Mouse (Mus musculus) kidney, postnatal 0 days (tissue): ENCODE measurements around the gene Fer. TPM values are rescaled to one million over a fixed set of nuclear protein-coding genes. Genes with fewer than 3 reads are reported as not detected.

ENCODE experiments used
- ATAC-seq: fragments of 200-750 bp; cut with Nextera tagmentation; replicated peaks from 2 replicates; pipeline ENCODE4 v1.8.0; 2017; ENCODE audit warnings: low read depth, moderate number of reproducible peaks, moderate TSS enrichment, moderate library complexity; ENCODE audit not compliant: low FRiP score
- DNase-seq: peaks from one replicate; pipeline ENCODE4 v3.0.0-alpha.2; 2016; ENCODE audit warnings: low spot score
- H3K27ac ChIP-seq: fragments of 300-500 bp; sonication (generic); 2 replicates; pipeline ENCODE4 v1.5.1; 2014; ENCODE audit warnings: mild to moderate bottlenecking
- H3K27me3 ChIP-seq: fragments of 300-500 bp; sonication (generic); 2 replicates; pipeline ENCODE4 v1.6.1; 2014; ENCODE audit warnings: low read length, mixed read lengths; ENCODE audit not compliant: insufficient read depth
- H3K36me3 ChIP-seq: fragments of 300-500 bp; sonication (generic); 2 replicates; pipeline ENCODE4 v1.6.1; 2014; ENCODE audit warnings: low read length, mixed read lengths; ENCODE audit not compliant: insufficient read depth
- H3K4me1 ChIP-seq: fragments of 300-500 bp; sonication (generic); replicated peaks from 2 replicates; pipeline ENCODE4 v1.6.1; 2014; ENCODE audit warnings: antibody characterized with exemption, low read length, mixed read lengths; ENCODE audit not compliant: insufficient read depth
- H3K4me2 ChIP-seq: fragments of 300-500 bp; sonication (generic); 2 replicates; pipeline ENCODE4 v1.6.1; 2014; ENCODE audit warnings: mild to moderate bottlenecking, low read length, moderate library complexity, mixed read lengths
- H3K4me3 ChIP-seq: fragments of 300-500 bp; sonication (generic); replicated peaks from 2 replicates; pipeline ENCODE4 v1.5.1; 2014; ENCODE audit warnings: low read depth, low read length
- H3K9ac ChIP-seq: fragments of 300-500 bp; sonication (generic); 2 replicates; pipeline ENCODE4 v1.6.1; 2014; ENCODE audit warnings: low read depth, low read length
- H3K9me3 ChIP-seq: fragments of 300-500 bp; sonication (generic); replicated peaks from 2 replicates; pipeline ENCODE4 v1.6.1; 2016; ENCODE audit warnings: low read length, inconsistent platforms, mixed read lengths
- CTCF ChIP-seq: IDR thresholded peaks from 2 replicates; pipeline ENCODE4 v1.5.1; 2016; ENCODE audit warnings: antibody characterized with exemption, low read depth, mild to moderate bottlenecking, moderate library complexity
- WGBS: fragments of 180-500 bp; shearing (Covaris S2); extraction: QIAGEN DNeasy Blood & Tissue Kit; methylation state at CpG from one replicate; pipeline ENCODE4 v1.1.7; 2014; 5-methylcytosine and 5-hydroxymethylcytosine counted together
- polyA plus RNA-seq: library from polyadenylated mRNA; unstranded; fragments of >200 nt; fragmentation: Nextera tagmentation; extraction: Ambion mirVana; gene quantifications from 2 replicates; pipeline ENCODE4 v1.2.1, GENCODE M21; 2015

Gene Fer
- polyA plus RNA-seq, 1 experiment from 2014 or later = 24.1 TPM

- Histone ChIP-seq H3K4me2 (no peak overlapping the region), H3K9me3 (no peaks in the 10 kb centered on the region), H3K4me3 (no peak overlapping the region), H3K27me3 (no peaks in the 10 kb centered on the region), H3K4me1 (no peaks in the 10 kb centered on the region), H3K27ac (no peak overlapping the region), H3K36me3 (no peaks in the 10 kb centered on the region), H3K9ac (no peak overlapping the region)
- 64% methylated on average over 5 of the region's 5 CpGs for WGBS
- no peak for TF ChIP-seq CTCF
- no peak for ATAC-seq
- no peak for DNase-seq
Observed at GRCm38 (mm10) chr17:64119697-64120288, 256.9 kb downstream of the Fer start.

GRCm38 (mm10) chr17:64122556-64122955, 259.7 kb downstream of the Fer start:
- WGBS = 90% methylated on average over 11 of the region's 11 CpGs
- Histone ChIP-seq H3K36me3 (no peaks in the 10 kb centered on the region), H3K9ac (no peak overlapping the region), H3K27ac (no peak overlapping the region), H3K4me2 (no peak overlapping the region), H3K27me3 (no peaks in the 10 kb centered on the region), H3K9me3 (no peaks in the 10 kb centered on the region), H3K4me3 (no peak overlapping the region), H3K4me1 (no peaks in the 10 kb centered on the region)
- ATAC-seq (no peak), DNase-seq (no peak)
- no peak for TF ChIP-seq CTCF

- DNase-seq = no peak
- Histone ChIP-seq H3K27me3 (no peaks in the 10 kb centered on the region), H3K4me3 (no peak overlapping the region), H3K9me3 (no peaks in the 10 kb centered on the region), H3K9ac (no peak overlapping the region), H3K27ac (0 out of 2 replicates have a peak overlapping the region, but pooled peaks have one; percentile 6), H3K4me2 (no peak overlapping the region), H3K4me1 (no peaks in the 10 kb centered on the region), H3K36me3 (no peaks in the 10 kb centered on the region)
- 73% methylated on average over 3 of the region's 3 CpGs for WGBS
- ATAC-seq = no peak
- TF ChIP-seq CTCF = no peak
Observed at GRCm38 (mm10) chr17:64123732-64124131, 260.9 kb downstream of the Fer start.

- 57% methylated on average over 5 of the region's 5 CpGs for WGBS
- Histone ChIP-seq H3K4me3 (no peak overlapping the region), H3K36me3 (no peaks in the 10 kb centered on the region), H3K9me3 (no peaks in the 10 kb centered on the region), H3K4me1 (peaks cover 14% of the 10 kb centered on the region), H3K9ac (no peak overlapping the region), H3K4me2 (no peak overlapping the region), H3K27me3 (no peaks in the 10 kb centered on the region), H3K27ac (peak overlapping the region; percentile 63; the same call in 1 of the 2 replicates)
- ATAC-seq = peak; percentile 91
- peak; percentile 34 for DNase-seq
- TF ChIP-seq CTCF = no peak
Observed at GRCm38 (mm10) chr17:64126904-64127303, 264.0 kb downstream of the Fer start.

- Histone ChIP-seq H3K36me3 (no peaks in the 10 kb centered on the region), H3K4me2 (no peak overlapping the region), H3K27me3 (no peaks in the 10 kb centered on the region), H3K9ac (no peak overlapping the region), H3K4me1 (peaks cover 14% of the 10 kb centered on the region), H3K4me3 (no peak overlapping the region), H3K27ac (no peak overlapping the region), H3K9me3 (no peaks in the 10 kb centered on the region)
- DNase-seq (peak; percentile 45), ATAC-seq (0 out of 2 replicates have a peak, but pooled peaks have one; percentile 57)
- TF ChIP-seq CTCF = no peak
- 28% methylated on average over 2 of the region's 2 CpGs for WGBS
Observed at GRCm38 (mm10) chr17:64129750-64130149, 266.9 kb downstream of the Fer start.

- H3K27me3 ChIP-seq = no peaks in the 10 kb centered on the region
- no peak overlapping the region for H3K27ac ChIP-seq
- peaks cover 14% of the 10 kb centered on the region for H3K4me1 ChIP-seq
- TF ChIP-seq CTCF = no peak
- ATAC-seq (no peak), DNase-seq (no peak)
- H3K4me2 ChIP-seq = no peak overlapping the region
- H3K9me3 ChIP-seq = no peaks in the 10 kb centered on the region
- no peak overlapping the region for H3K9ac ChIP-seq
- 58% methylated on average over 3 of the region's 3 CpGs for WGBS
- no peaks in the 10 kb centered on the region for H3K36me3 ChIP-seq
- H3K4me3 ChIP-seq = no peak overlapping the region
Observed at GRCm38 (mm10) chr17:64130356-64130755, 267.5 kb downstream of the Fer start.

GRCm38 (mm10) chr17:64132183-64132582, 269.3 kb downstream of the Fer start:
- WGBS = 52% methylated on average over 6 of the region's 6 CpGs
- H3K9ac ChIP-seq = no peak overlapping the region
- no peaks in the 10 kb centered on the region for H3K27me3 ChIP-seq
- H3K27ac ChIP-seq = no peak overlapping the region
- no peaks in the 10 kb centered on the region for H3K9me3 ChIP-seq
- no peaks in the 10 kb centered on the region for H3K36me3 ChIP-seq
- no peak overlapping the region for H3K4me2 ChIP-seq
- no peak for TF ChIP-seq CTCF
- no peak overlapping the region for H3K4me3 ChIP-seq
- DNase-seq (no peak), ATAC-seq (no peak)
- peaks cover 14% of the 10 kb centered on the region for H3K4me1 ChIP-seq
